Mouse (Mus musculus) spleen, adult 2 months (tissue): ENCODE measurements at regions not wholly inside any gene's neighbourhood (a gene's known extent, or its start where the extent isn't known, plus 50 kb on each side); places are given as distances from the start of the nearest gene placed in this dataset.
A peak's percentile ranks its signal among the peaks of the same experiment; 100 is the strongest.

Source experiments
- DNase-seq, 2 experiments: peaks; one replicate each; pipeline versions ENCODE4 v3.0.0 to v3.0.0-alpha.2; 2012 to 2021; ENCODE audit warnings: low spot score in 2 of 2, low read depth in 1 of 2
- H3K27ac ChIP-seq: fragments of 200-500 bp; 2 replicates; pipeline ENCODE4 v1.5.1; 2012; ENCODE audit warnings: low read length, inconsistent platforms; ENCODE audit not compliant: insufficient read depth
- H3K27me3 ChIP-seq: fragments of 200-500 bp; 2 replicates; pipeline ENCODE4 v1.6.1; 2012; ENCODE audit warnings: mild to moderate bottlenecking, moderate library complexity, low read length, inconsistent platforms; ENCODE audit not compliant: control insufficient read depth, insufficient read depth
- H3K36me3 ChIP-seq: fragments of 200-500 bp; 2 replicates; pipeline ENCODE4 v1.6.1; 2012; ENCODE audit warnings: mild to moderate bottlenecking, low read length, inconsistent platforms; ENCODE audit not compliant: control insufficient read depth, insufficient read depth
- H3K4me1 ChIP-seq: fragments of 200-500 bp; 2 replicates; pipeline ENCODE4 v1.6.1; 2011; ENCODE audit warnings: inconsistent platforms; ENCODE audit not compliant: control insufficient read depth, insufficient read depth, insufficient read length
- H3K4me3 ChIP-seq: fragments of 200-500 bp; 2 replicates; pipeline ENCODE4 v1.5.1; 2011; ENCODE audit warnings: mild to moderate bottlenecking, inconsistent platforms; ENCODE audit not compliant: insufficient read depth, insufficient read length; ENCODE audit errors: extremely low read depth
- CTCF ChIP-seq: fragments of 200-500 bp; IDR thresholded peaks from 2 replicates; pipeline ENCODE4 v1.5.1; 2011; ENCODE audit warnings: mild to moderate bottlenecking, inconsistent platforms; ENCODE audit not compliant: insufficient read depth, insufficient read length, insufficient replicate concordance; ENCODE audit errors: extremely low read depth
- POLR2A ChIP-seq: fragments of 200-500 bp; IDR thresholded peaks from 2 replicates; pipeline ENCODE4 v1.6.1; 2011; ENCODE audit warnings: low read depth, low read length, inconsistent platforms
- WGBS: fragments of 180-500 bp; shearing (Covaris S2); methylation state at CpG from one replicate; pipeline ENCODE4 v1.1.7; 2018; 5-methylcytosine and 5-hydroxymethylcytosine counted together

GRCm38 (mm10) chr14:115040578-115041206, 51.3 kb upstream of the Gpc5 start:
- peak; percentile 68 to 87 for DNase-seq
- peaks cover 4% of the 10 kb centered on the region; the same call in 1 of the 2 replicates for H3K27me3 ChIP-seq
- H3K36me3 ChIP-seq, result peaks cover 12% of the 10 kb centered on the region
- peak overlapping the region; percentile 79 for H3K27ac ChIP-seq
- peak overlapping the region; percentile 83 for H3K4me3 ChIP-seq
- H3K4me1 ChIP-seq, result peaks cover 5% of the 10 kb centered on the region
- under 1% methylated on average over 94 of the region's 94 CpGs for WGBS
- TF ChIP-seq CTCF, result no peak
- peak; percentile 41; the same call in 1 of the 2 replicates for TF ChIP-seq POLR2A

GRCm38 (mm10) chr14:115041336-115042054, 50.5 kb upstream of the Gpc5 start:
- under 1% methylated on average over 53 of the region's 126 CpGs for WGBS

GRCm38 (mm10) chr14:115042055-115042564, 49.9 kb upstream of the Gpc5 start:
- DNase-seq, result peak; percentile 66 to 77
- H3K27me3 ChIP-seq, result peaks cover 4% of the 10 kb centered on the region; the same call in 1 of the 2 replicates
- peak overlapping the region; percentile 83 for H3K4me3 ChIP-seq
- TF ChIP-seq POLR2A, result no peak
- TF ChIP-seq CTCF, result peak; percentile 88
- 1% methylated on average over 29 of the region's 51 CpGs for WGBS
- H3K36me3 ChIP-seq, result peaks cover 13% of the 10 kb centered on the region
- peaks cover 5% of the 10 kb centered on the region for H3K4me1 ChIP-seq
- H3K27ac ChIP-seq, result peak overlapping the region; percentile 89

More at GRCm38 (mm10) chr14:115041336-115042054, 50.5 kb upstream of the Gpc5 start:
- Histone ChIP-seq H3K4me3 (peak overlapping the region; percentile 83), H3K36me3 (peaks cover 13% of the 10 kb centered on the region), H3K27me3 (peaks cover 4% of the 10 kb centered on the region; the same call in 1 of the 2 replicates), H3K27ac (peak overlapping the region; percentile 89), H3K4me1 (peaks cover 5% of the 10 kb centered on the region)
- TF ChIP-seq POLR2A (no peak), CTCF (no peak)
- DNase-seq, result peak in 1 of 2 experiments; percentile 41
